Mouse (Mus musculus) MEL (cell line): ENCODE measurements around the gene Pgpep1l. TPM values are rescaled to one million over a fixed set of nuclear protein-coding genes. Genes with fewer than 3 reads are reported as not detected.

Source experiments
- DNase-seq: peaks from one replicate; pipeline ENCODE4 v3.0.0; 2011; ENCODE audit warnings: low read depth, low spot score
- H3K27ac ChIP-seq: 2 replicates; pipeline ENCODE4 v1.5.1; 2012; ENCODE audit warnings: low read depth, mild to moderate bottlenecking, control low read depth, low read length, moderate library complexity; ENCODE audit not compliant: control insufficient read depth
- H3K27me3 ChIP-seq, 2 experiments: fragments of 150-350 bp in 1 of 2; sonication (generic) in 1 of 2; 2 replicates each; pipeline ENCODE4 v1.6.1; 2012; ENCODE audit warnings: low read length in 2 of 2, mild to moderate bottlenecking in 2 of 2, improper control_type of control experiment in 1 of 2, moderate library complexity in 1 of 2; ENCODE audit not compliant: insufficient read depth in 2 of 2, control insufficient read depth in 1 of 2
- H3K36me3 ChIP-seq, 2 experiments: 2 replicates each; pipeline ENCODE4 v1.6.1; 2012 to 2014; ENCODE audit warnings: low read length in 2 of 2, improper control_type of control experiment in 1 of 2, inconsistent platforms in 1 of 2, mild to moderate bottlenecking in 1 of 2; ENCODE audit not compliant: insufficient read depth in 2 of 2, control insufficient read depth in 1 of 2
- H3K4me1 ChIP-seq, 2 experiments: fragments of 150-350 bp in 1 of 2; sonication (generic) in 1 of 2; 2 replicates each; pipeline ENCODE4 v1.6.1; 2012; ENCODE audit warnings: low read length in 2 of 2, improper control_type of control experiment in 1 of 2, mild to moderate bottlenecking in 1 of 2; ENCODE audit not compliant: insufficient read depth in 2 of 2, control insufficient read depth in 1 of 2
- H3K4me3 ChIP-seq, 2 experiments: fragments of 150-350 bp in 1 of 2; sonication (generic) in 1 of 2; 2 replicates each; pipeline ENCODE4 v1.5.1; 2012; ENCODE audit warnings: low read depth in 2 of 2, low read length in 2 of 2, mild to moderate bottlenecking in 2 of 2, moderate library complexity in 2 of 2, control low read depth in 1 of 2, improper control_type of control experiment in 1 of 2; ENCODE audit not compliant: control insufficient read depth in 1 of 2, insufficient read depth in 1 of 2
- H3K79me2 ChIP-seq: 2 replicates; pipeline ENCODE4 v1.6.1; 2012; ENCODE audit warnings: mild to moderate bottlenecking, low read length, moderate library complexity; ENCODE audit not compliant: control insufficient read depth, poor library complexity, insufficient read depth
- H3K9ac ChIP-seq: 2 replicates; pipeline ENCODE4 v1.6.1; 2012; ENCODE audit warnings: low read depth, mild to moderate bottlenecking, control low read depth, low read length, moderate library complexity; ENCODE audit not compliant: control insufficient read depth, poor library complexity, severe bottlenecking
- H3K9me3 ChIP-seq: fragments of 150-350 bp; sonication (generic); replicated peaks from 2 replicates; pipeline ENCODE4 v1.6.1; 2012; ENCODE audit warnings: mild to moderate bottlenecking, low read length, improper control_type of control experiment, moderate library complexity; ENCODE audit not compliant: insufficient read depth
- CHD1 ChIP-seq: IDR thresholded peaks from 2 replicates; pipeline ENCODE4 v1.6.1; 2012; ENCODE audit warnings: low read depth, mild to moderate bottlenecking, inconsistent platforms, low read length, improper control_type of control experiment
- CHD2 ChIP-seq: IDR thresholded peaks from 2 replicates; pipeline ENCODE4 v1.6.1; 2011; ENCODE audit warnings: low read length, improper control_type of control experiment
- E2F4 ChIP-seq: IDR thresholded peaks from 2 replicates; pipeline ENCODE4 v1.6.1; 2011; ENCODE audit warnings: low read depth, low read length, improper control_type of control experiment, borderline replicate concordance
- ELF1 ChIP-seq: IDR thresholded peaks from 2 replicates; pipeline ENCODE4 v1.6.1; 2014; ENCODE audit warnings: low read depth, mild to moderate bottlenecking, inconsistent platforms, low read length, improper control_type of control experiment, moderate library complexity
- EP300 ChIP-seq, 2 experiments: IDR thresholded peaks; 2 replicates each; pipeline ENCODE4 v1.6.1; 2011; ENCODE audit warnings: improper control_type of control experiment in 2 of 2, low read length in 2 of 2, low read depth in 1 of 2, mild to moderate bottlenecking in 1 of 2
- GABPA ChIP-seq: IDR thresholded peaks from 2 replicates; pipeline ENCODE4 v1.6.1; 2012; ENCODE audit warnings: low read depth, mild to moderate bottlenecking, inconsistent platforms, low read length, improper control_type of control experiment, moderate library complexity
- GATA1 ChIP-seq: IDR thresholded peaks from 2 replicates; pipeline ENCODE4 v1.6.1; 2011; ENCODE audit warnings: low read depth, low read length, improper control_type of control experiment
- HCFC1 ChIP-seq: IDR thresholded peaks from 2 replicates; pipeline ENCODE4 v1.6.1; 2012; ENCODE audit warnings: low read depth, mild to moderate bottlenecking, inconsistent platforms, low read length, improper control_type of control experiment, moderate library complexity
- JUND ChIP-seq: IDR thresholded peaks from 2 replicates; pipeline ENCODE4 v1.6.1; 2011; ENCODE audit warnings: low read depth, mild to moderate bottlenecking, improper control_type of control experiment, low read length
- NRF1 ChIP-seq: IDR thresholded peaks from 2 replicates; pipeline ENCODE4 v1.6.1; 2014; ENCODE audit warnings: low read depth, mild to moderate bottlenecking, inconsistent platforms, low read length, improper control_type of control experiment, moderate library complexity; ENCODE audit not compliant: poor library complexity, insufficient read depth, severe bottlenecking
- TBP ChIP-seq: IDR thresholded peaks from 2 replicates; pipeline ENCODE4 v1.8.0; 2011; ENCODE audit warnings: low read depth, low read length, improper control_type of control experiment
- TCF12 ChIP-seq: IDR thresholded peaks from 2 replicates; pipeline ENCODE4 v1.6.1; 2014; ENCODE audit warnings: low read depth, mild to moderate bottlenecking, inconsistent platforms, low read length, improper control_type of control experiment, moderate library complexity
- UBTF ChIP-seq: IDR thresholded peaks from 2 replicates; pipeline ENCODE4 v1.6.1; 2012; ENCODE audit warnings: low read depth, mild to moderate bottlenecking, inconsistent platforms, low read length, improper control_type of control experiment, moderate library complexity, borderline replicate concordance; ENCODE audit not compliant: insufficient read depth
- USF1 ChIP-seq: IDR thresholded peaks from 2 replicates; pipeline ENCODE4 v1.6.1; 2014; ENCODE audit warnings: low read depth, mild to moderate bottlenecking, inconsistent platforms, low read length, improper control_type of control experiment, moderate library complexity
- USF2 ChIP-seq, 2 experiments: IDR thresholded peaks; 2 replicates each; pipeline ENCODE4 v1.6.1; 2011 to 2012; ENCODE audit warnings: improper control_type of control experiment in 2 of 2, low read length in 2 of 2, borderline replicate concordance in 1 of 2, inconsistent platforms in 1 of 2, low read depth in 1 of 2, mild to moderate bottlenecking in 1 of 2; ENCODE audit not compliant: insufficient read depth in 1 of 2
- ZNF384 ChIP-seq: IDR thresholded peaks from 2 replicates; pipeline ENCODE4 v1.6.1; 2012; ENCODE audit warnings: low read depth, mild to moderate bottlenecking, inconsistent platforms, low read length, improper control_type of control experiment
- polyA plus RNA-seq, 2 experiments: library from polyadenylated mRNA; stranded (reverse) in 1 of 2; unstranded in 1 of 2; fragments of >175 nt in 1 of 2; fragments of >200 nt in 1 of 2; gene quantifications; 2 replicates each; pipeline versions ENCODE4 v1.2.1 to v1.2.4; 2012; ENCODE audit warnings: low replicate concordance in 2 of 2, low read depth in 1 of 2; ENCODE audit not compliant: insufficient read length in 2 of 2, insufficient read depth in 1 of 2, missing spikeins in 1 of 2
- total RNA-seq: library from RNA; depleted of rRNA; stranded (reverse); fragments of 300-350 nt; gene quantifications from 2 replicates; pipeline ENCODE4 v1.2.3, GENCODE M21; 2012

The Pgpep1l gene
- total and polyA plus RNA-seq, 3 experiments, result not detected

GRCm38 (mm10) chr7:68271816-68272215 lies 7.8 kb upstream of the Pgpep1l start:
- no peaks in the 10 kb centered on the region for H3K9me3 ChIP-seq
- DNase-seq, result no peak

DNA sequence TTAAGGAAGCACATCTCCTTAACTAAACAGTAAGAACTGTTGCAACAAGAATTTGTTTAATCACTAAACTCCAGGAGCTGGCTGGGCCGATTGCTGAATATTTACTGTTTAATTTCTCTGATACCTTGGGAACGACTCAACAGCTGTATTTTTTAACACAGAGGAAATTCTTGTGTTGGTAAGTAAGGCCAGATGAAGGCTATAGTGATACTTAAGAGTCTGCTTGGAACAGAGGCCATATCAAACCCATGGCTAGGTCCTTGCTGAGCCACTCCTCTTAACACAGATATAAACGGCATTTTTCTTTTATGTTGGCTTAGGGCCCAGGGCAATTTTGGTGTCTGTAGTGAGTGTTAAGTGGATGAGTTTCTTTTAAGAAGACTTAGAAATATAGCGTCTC lies 6.5 kb upstream of the Pgpep1l start:
- H3K4me3 ChIP-seq, result no peak overlapping the region
- TF ChIP-seq HCFC1, result no peak
- no peak for TF ChIP-seq GATA1
- TF ChIP-seq CHD2, result no peak
- TF ChIP-seq E2F4, result no peak
- no peak for TF ChIP-seq TCF12
- TF ChIP-seq CHD1, result no peak
- TF ChIP-seq JUND, result no peak
- TF ChIP-seq NRF1, result no peak
- no peak for TF ChIP-seq UBTF

More at GRCm38 (mm10) chr7:68271816-68272215, 7.8 kb upstream of the Pgpep1l start:
- H3K9ac ChIP-seq, result no peak overlapping the region
- no peak overlapping the region for H3K4me3 ChIP-seq
- no peaks in the 10 kb centered on the region for H3K36me3 ChIP-seq
- H3K79me2 ChIP-seq, result no peaks in the 10 kb centered on the region
- no peaks in the 10 kb centered on the region for H3K27me3 ChIP-seq
- no peak for TF ChIP-seq GABPA
- TF ChIP-seq EP300 (IDR thresholded peaks at IDR 0.05; ENCODE audit: low read depth in 1 of 2, low read length in 2 of 2), result no peak
- TF ChIP-seq E2F4, result no peak
- TF ChIP-seq ZNF384, result no peak
- no peak for TF ChIP-seq USF2 (IDR thresholded peaks at IDR 0.05; ENCODE audit: borderline replicate concordance in 1 of 2, insufficient read depth in 1 of 2, low read depth in 1 of 2, low read length in 2 of 2)
- TF ChIP-seq USF1, result no peak
- TF ChIP-seq TBP, result no peak
- H3K4me1 ChIP-seq, result no peaks in the 10 kb centered on the region
- no peak overlapping the region for H3K27ac ChIP-seq

DNA sequence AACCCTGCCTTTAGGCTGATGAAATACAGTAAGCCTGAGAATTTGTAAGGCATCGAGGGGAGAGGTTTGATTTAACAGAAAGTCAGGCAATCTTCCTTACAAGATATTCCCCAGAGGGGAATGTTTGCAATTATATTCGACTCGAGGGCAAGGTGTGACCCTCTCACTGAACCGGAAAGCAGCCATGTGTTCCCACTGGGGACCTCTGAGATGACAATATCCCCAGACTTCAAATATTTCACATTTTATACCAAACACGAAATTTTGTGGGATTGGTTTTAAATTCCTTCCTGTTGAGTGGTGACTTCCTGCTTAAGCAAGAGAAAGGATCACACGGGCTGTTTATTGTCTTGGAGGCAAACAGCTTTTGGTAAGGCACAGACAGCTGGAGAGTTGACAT lies 2.7 kb upstream of the Pgpep1l start:
- no peak for TF ChIP-seq E2F4
- TF ChIP-seq ELF1, result no peak

More for the DNA sequence above, 6.5 kb upstream of the Pgpep1l start:
- Histone ChIP-seq H3K36me3 (no peaks in the 10 kb centered on the region), H3K27me3 (no peaks in the 10 kb centered on the region), H3K4me1 (no peaks in the 10 kb centered on the region), H3K9ac (no peak overlapping the region), H3K9me3 (no peaks in the 10 kb centered on the region), H3K27ac (no peak overlapping the region), H3K79me2 (no peaks in the 10 kb centered on the region)
- DNase-seq, result no peak

More for the DNA sequence above, 2.7 kb upstream of the Pgpep1l start:
- Histone ChIP-seq H3K9me3 (no peaks in the 10 kb centered on the region), H3K36me3 (no peaks in the 10 kb centered on the region), H3K4me1 (no peaks in the 10 kb centered on the region), H3K79me2 (no peaks in the 10 kb centered on the region), H3K9ac (no peak overlapping the region), H3K27ac (no peak overlapping the region), H3K4me3 (no peak overlapping the region), H3K27me3 (no peaks in the 10 kb centered on the region; a peak in 1 of 4 replicates)
- no peak for DNase-seq
